Mouse (Mus musculus) monocyte, adult 2 months (primary cell): ENCODE measurements around the gene Xrcc5.
A peak's percentile ranks its signal among the peaks of the same experiment; 100 is the strongest.

Experiments used
- DNase-seq, 2 experiments: peaks; one replicate each; pipeline ENCODE4 v3.0.0; 2022; ENCODE audit warnings: low spot score in 2 of 2, low read depth in 1 of 2

Gene Xrcc5

GRCm38 (mm10) chr1:72380544-72380943 is 73.3 kb downstream of the Xrcc5 start:
- no peak for DNase-seq

DNA sequence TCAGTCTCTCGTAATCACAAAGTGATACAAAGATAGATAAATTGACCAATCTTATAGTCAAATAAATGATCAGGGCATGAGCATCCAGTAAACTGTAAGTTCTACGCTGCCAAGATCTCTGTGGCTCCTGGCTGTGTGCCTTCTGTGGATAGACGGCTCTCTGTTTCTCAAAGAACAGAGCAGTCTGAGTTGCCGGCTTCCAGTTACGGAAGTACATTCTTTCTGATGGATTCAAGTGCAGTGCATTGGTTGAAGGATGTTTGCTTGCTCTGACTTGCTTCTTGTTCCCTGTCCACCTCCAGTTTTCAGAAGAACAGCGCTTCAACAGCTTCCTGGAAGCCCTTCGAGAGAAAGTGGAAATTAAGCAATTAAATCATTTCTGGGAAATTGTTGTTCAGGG is 75.8 kb downstream of the Xrcc5 start:
- DNase-seq = no peak

- no peak for DNase-seq
Observed at GRCm38 (mm10) chr1:72383651-72384050, 76.4 kb downstream of the Xrcc5 start.

GRCm38 (mm10) chr1:72390420-72390819 is 83.2 kb downstream of the Xrcc5 start:
- no peak for DNase-seq

DNA sequence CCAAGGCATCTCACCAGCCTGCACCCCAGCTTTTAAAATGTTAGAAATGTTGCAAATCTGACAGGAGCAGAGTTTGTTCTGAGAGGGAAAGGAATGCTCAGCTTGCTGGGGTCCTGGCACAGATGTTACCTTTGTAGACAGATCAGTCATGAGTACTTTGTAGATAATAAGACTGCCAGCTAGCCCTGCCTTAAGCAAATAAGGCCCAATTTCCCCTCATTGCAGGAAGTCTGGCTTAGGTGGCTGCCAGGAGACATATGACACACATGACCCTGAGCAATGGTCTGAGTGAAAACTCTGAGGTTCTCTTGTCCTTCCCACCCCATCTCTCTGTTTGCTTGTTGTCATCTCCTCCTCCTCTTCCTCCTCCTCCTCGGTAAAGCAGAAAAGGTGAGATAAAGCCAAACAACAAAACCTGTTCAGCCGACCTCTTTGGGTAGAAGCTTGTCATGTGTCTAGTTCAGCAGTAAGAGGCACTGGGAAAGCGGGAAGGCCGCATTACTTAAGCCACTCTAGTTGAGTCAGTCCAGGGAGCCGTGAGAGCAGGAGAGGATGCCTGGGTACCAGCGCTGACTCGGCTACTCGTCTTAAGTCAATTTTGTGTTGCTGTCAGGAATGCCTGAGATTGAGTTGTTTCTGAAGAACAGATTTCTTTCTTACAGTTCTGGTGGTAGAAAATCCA is 92.6 kb downstream of the Xrcc5 start:
- DNase-seq = no peak

GRCm38 (mm10) chr1:72400616-72401015 is 93.4 kb downstream of the Xrcc5 start:
- DNase-seq = no peak

- DNase-seq = no peak
Observed at GRCm38 (mm10) chr1:72401331-72402069, 94.3 kb downstream of the Xrcc5 start.

DNA sequence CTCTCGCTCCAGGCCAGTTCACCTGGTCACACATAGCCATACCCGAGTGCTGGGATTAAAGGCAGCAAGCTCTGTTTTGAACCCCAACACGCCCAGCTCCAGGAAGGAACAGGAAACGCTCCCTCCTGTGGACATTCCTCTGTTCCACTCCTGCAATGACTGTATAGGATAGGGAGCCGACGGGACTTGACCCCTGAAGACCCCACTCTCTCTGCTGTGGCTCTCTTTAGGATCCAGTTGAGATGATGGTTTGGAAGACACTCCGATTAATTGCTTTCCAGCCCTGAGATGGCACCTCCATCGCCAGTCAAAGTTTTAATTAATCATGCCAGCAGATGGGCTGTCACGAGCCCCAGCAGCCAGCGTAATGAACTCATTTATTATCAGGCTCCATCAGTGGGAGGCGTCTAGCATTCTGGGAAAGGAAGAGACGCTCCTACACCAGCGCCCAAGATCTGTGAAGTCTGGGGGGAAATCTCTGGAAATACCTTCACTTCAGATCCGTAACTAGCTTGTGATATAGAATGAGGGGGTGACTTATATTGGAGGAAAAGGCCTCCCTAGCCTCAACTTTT is 99.4 kb downstream of the Xrcc5 start:
- DNase-seq = no peak

GRCm38 (mm10) chr1:72409936-72410335 is 102.7 kb downstream of the Xrcc5 start:
- no peak for DNase-seq

GRCm38 (mm10) chr1:72411108-72411507 is 103.9 kb downstream of the Xrcc5 start:
- no peak for DNase-seq

DNA sequence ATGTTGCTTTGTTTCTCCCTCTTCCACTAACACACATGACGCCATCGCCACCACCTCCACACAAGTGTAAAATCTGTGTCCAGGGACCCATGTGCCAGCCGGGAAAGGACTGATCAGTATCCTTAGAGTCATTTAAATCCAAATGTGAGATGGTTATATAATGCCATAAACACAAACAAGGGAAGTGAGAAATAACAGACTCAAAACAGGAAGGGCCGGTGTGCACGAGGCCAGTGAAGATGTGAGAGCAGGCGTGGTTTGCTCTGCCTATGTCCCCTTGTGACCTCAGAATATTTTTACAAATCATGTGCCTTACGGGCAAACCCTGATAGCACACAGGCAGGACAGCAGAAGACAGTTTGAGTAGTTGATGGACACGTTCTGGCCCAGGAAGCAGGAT is 106.0 kb downstream of the Xrcc5 start:
- no peak for DNase-seq

DNA sequence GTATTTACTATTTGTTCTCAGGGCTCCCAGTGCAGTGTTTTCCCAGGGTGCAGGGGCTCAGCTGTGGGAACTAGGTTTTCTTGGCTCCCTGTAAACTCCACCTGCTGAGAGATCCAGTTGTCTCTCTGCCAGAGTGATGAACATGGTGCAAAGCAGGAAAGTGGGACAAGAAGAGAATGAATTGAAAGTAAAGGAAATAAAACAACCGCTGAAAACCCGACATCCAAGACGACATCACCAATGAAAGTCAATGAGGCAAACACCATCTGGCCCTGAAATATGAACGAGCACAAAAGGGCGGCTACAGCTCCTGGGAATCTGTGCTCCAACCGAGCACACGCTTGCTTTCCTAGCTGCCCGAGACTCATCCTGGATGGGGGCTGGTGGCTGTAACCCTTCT is 106.9 kb downstream of the Xrcc5 start:
- DNase-seq = no peak

DNA sequence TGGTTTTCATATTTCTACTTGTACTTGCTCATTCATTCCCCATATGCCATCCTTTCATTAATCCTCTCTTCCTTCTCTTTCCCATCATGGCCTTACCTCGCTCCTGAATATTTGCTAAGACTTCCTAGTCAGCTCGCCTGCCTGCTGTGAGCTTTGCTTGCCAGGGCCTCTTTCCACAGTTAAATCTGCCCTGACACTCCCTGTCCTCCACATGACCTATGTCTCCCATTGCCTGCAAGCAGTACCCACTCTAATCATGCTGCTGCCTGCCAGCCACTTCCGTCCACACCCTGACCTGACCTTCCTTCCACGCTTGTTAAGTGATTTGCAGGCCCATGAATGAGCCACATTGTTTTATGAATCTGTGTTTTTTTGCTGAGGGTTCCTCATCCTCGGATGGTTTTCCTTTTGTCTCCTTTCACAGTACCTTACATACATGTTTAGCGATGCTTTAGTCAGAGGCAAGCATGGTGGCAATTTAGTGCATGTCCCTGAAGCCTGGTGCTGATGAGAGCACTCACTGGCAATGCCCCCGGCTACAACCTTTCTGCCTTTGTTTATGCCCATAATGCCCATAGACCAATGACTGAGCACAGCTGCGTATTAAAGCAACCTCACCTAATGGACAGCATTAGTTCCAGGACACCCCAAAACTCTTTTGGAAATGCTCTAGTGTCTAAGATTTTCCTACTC is 107.5 kb downstream of the Xrcc5 start:
- no peak for DNase-seq

GRCm38 (mm10) chr1:72418744-72419655 is 111.8 kb downstream of the Xrcc5 start:
- DNase-seq = no peak

DNA sequence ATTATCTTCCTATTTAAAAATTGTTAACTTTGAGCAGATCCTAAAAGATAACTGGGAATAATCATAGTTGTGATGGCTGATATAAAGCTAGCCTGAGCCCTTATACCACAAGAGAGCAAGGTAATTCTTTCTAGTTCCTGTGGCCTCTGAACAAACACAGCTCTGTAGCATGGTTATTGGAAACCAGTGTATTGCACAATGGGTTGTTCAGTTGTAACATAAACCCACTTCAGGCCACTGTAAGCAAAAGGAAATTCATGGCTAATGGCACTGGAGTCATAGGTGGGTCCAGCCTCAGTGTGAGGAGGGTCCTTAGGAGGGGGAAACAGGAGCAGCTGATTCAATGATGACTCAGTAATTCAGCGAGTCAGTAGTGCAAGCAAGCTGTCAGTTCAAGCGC is 113.0 kb downstream of the Xrcc5 start:
- DNase-seq = no peak

DNA sequence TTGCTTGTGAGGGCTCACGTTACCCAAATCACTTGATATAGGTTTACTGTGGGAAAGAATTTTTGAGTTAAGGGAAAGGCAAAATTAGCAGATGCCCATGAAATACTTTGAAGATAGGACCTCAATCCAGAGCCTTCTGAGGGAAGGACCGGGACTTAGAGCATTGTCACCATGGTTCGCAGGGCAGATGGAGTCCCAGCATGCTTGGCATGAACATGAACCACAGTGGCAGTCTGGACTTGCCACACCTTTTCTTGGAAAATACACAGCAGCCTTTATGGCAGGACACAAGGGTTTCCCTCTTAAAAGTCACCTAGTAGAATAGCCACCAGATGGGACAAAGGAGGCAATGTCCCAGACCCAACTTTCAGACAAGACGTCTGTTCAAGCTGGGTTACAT is 114.9 kb downstream of the Xrcc5 start:
- no peak for DNase-seq

- no peak for DNase-seq
Observed at GRCm38 (mm10) chr1:72426456-72426855, 119.2 kb downstream of the Xrcc5 start.

DNA sequence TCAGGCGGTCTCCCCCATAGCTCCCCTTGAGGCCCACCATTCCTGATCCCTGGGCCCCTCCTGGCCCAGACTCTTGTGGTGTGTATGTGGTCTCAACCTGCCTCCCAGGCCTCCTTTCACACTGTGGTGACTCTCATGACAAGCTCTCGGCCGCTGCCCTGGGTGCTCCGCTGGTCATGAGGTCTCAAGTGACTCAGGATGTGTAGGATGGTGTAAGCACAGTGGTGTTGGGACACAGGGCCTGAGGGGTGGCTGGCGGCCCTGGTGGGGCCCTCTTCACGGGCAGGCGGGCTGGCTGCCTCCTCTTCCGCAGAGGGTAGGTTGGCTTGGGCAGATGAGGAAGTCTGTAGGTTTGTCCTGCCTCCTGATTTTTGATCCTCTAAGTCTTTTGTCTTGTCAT is 121.3 kb downstream of the Xrcc5 start:
- peak; percentile 56 to 61 for DNase-seq

DNA sequence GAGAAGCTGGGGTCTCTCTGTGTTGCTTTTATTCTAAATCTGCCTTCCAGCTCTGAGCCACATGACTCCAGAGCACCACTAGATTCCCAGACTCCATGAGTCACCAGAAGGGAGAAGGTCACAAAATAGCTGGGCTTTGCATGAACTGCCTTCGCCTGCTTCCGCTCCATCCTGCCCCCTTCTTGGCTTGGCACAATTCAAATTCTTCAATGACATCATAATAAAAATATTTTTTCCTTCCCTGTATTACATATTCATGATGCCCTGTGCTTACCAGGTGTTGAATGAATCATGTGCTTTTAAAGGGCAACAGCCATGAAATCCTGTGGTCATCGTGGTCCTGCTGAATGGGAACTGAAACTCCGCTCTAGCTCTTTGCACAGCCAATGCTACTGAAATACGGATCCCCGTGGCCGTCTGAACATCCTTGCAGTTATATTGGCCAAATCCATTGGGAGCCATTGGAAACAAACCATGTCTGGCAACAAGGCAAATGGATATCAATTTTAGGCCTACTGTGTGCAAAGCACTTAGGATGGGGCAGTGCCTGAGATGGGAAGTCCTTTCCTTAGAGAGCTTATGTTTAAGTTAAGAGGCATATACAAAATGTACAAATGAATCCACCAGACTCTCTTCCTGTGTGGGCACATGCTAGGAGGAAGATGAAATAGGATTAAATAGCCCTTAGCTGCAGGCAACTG is 122.0 kb downstream of the Xrcc5 start:
- DNase-seq = peak; percentile 9 to 14

- no peak for DNase-seq
Observed at GRCm38 (mm10) chr1:72432579-72432978, 125.4 kb downstream of the Xrcc5 start.
